Mouse (Mus musculus) olfactory bulb, adult 2 months (tissue): ENCODE results near the gene Dlgap4. TPM values are rescaled to one million over a fixed set of nuclear protein-coding genes. Genes with fewer than 3 reads are reported as not detected.

Experiments
- H3K27ac ChIP-seq: fragments of 200-500 bp; 2 replicates; pipeline ENCODE4 v1.5.1; 2012; ENCODE audit warnings: low read depth, low read length; ENCODE audit not compliant: insufficient read depth
- H3K4me1 ChIP-seq: fragments of 200-500 bp; 2 replicates; pipeline ENCODE4 v1.6.1; 2012; ENCODE audit warnings: low read length; ENCODE audit not compliant: control insufficient read depth, insufficient read depth
- H3K4me3 ChIP-seq: fragments of 200-500 bp; 2 replicates; pipeline ENCODE4 v1.5.1; 2012; ENCODE audit warnings: mild to moderate bottlenecking, low read depth, low read length, moderate library complexity; ENCODE audit not compliant: insufficient read depth
- CTCF ChIP-seq: fragments of 200-500 bp; IDR thresholded peaks from 2 replicates; pipeline ENCODE4 v1.5.1; 2012; ENCODE audit warnings: low read depth, mild to moderate bottlenecking, low read length, moderate library complexity; ENCODE audit not compliant: insufficient read depth
- POLR2A ChIP-seq: fragments of 200-500 bp; IDR thresholded peaks from 2 replicates; pipeline ENCODE4 v1.6.1; 2012; ENCODE audit warnings: mild to moderate bottlenecking, low read depth, low read length, moderate library complexity; ENCODE audit not compliant: insufficient read depth
- WGBS: fragments of 180-500 bp; shearing (Covaris S2); methylation state at CpG from one replicate; pipeline ENCODE4 v1.1.7; 2018; 5-methylcytosine and 5-hydroxymethylcytosine counted together
- polyA plus RNA-seq: library from polyadenylated mRNA; stranded (reverse); fragments of >200 nt; gene quantifications from 2 replicates; pipeline ENCODE4 v1.2.4, GENCODE M21; 2012; ENCODE audit warnings: low replicate concordance; ENCODE audit not compliant: missing spikeins, insufficient read depth, insufficient read length

Dlgap4 gene
- polyA plus RNA-seq, 1 experiment = not detected

GRCm38 (mm10) chr2:156626119-156626518, 12.6 kb downstream of the Dlgap4 start:
- Histone ChIP-seq H3K4me1 (peaks cover 52% of the 10 kb centered on the region), H3K27ac (no peak overlapping the region), H3K4me3 (no peak overlapping the region)
- no peak for TF ChIP-seq POLR2A
- no peak for TF ChIP-seq CTCF
- WGBS = 89% methylated on average over 9 of the region's 9 CpGs

- no peak overlapping the region for H3K27ac ChIP-seq
- 72% methylated on average over 8 of the region's 8 CpGs for WGBS
- no peak for TF ChIP-seq POLR2A
Observed at GRCm38 (mm10) chr2:156626544-156626943, 13.0 kb downstream of the Dlgap4 start.

GRCm38 (mm10) chr2:156627917-156628316, 14.4 kb downstream of the Dlgap4 start:
- Histone ChIP-seq H3K4me3 (no peak overlapping the region), H3K4me1 (peaks cover 37% of the 10 kb centered on the region), H3K27ac (no peak overlapping the region)
- TF ChIP-seq POLR2A (no peak), CTCF (no peak)
- WGBS = 83% methylated on average over 17 of the region's 17 CpGs

More at GRCm38 (mm10) chr2:156626544-156626943, 13.0 kb downstream of the Dlgap4 start:
- Histone ChIP-seq H3K4me1 (peaks cover 47% of the 10 kb centered on the region), H3K4me3 (no peak overlapping the region)

- no peak overlapping the region for H3K27ac ChIP-seq
- H3K4me1 ChIP-seq = peaks cover 23% of the 10 kb centered on the region
- WGBS = 67% methylated on average over 1 of the region's 1 CpGs
- TF ChIP-seq POLR2A (no peak), CTCF (no peak)
- no peak overlapping the region for H3K4me3 ChIP-seq
Observed at GRCm38 (mm10) chr2:156630288-156630687, 16.8 kb downstream of the Dlgap4 start.

GRCm38 (mm10) chr2:156632721-156633120, 19.2 kb downstream of the Dlgap4 start:
- Histone ChIP-seq H3K4me1 (peaks cover 8% of the 10 kb centered on the region), H3K4me3 (no peak overlapping the region), H3K27ac (no peak overlapping the region)
- TF ChIP-seq CTCF (no peak), POLR2A (no peak)
- 77% methylated on average over 9 of the region's 9 CpGs for WGBS

- H3K27ac ChIP-seq = no peak overlapping the region
- 72% methylated on average over 9 of the region's 9 CpGs for WGBS
Observed at GRCm38 (mm10) chr2:156635091-156635490, 21.6 kb downstream of the Dlgap4 start.

GRCm38 (mm10) chr2:156641141-156641540, 27.6 kb downstream of the Dlgap4 start:
- TF ChIP-seq CTCF = no peak
- TF ChIP-seq POLR2A = no peak
- no peak overlapping the region for H3K4me3 ChIP-seq
- 48% methylated on average over 2 of the region's 2 CpGs for WGBS
- H3K27ac ChIP-seq = no peak overlapping the region
- H3K4me1 ChIP-seq = peaks cover 48% of the 10 kb centered on the region

More at GRCm38 (mm10) chr2:156635091-156635490, 21.6 kb downstream of the Dlgap4 start:
- TF ChIP-seq POLR2A = no peak
- TF ChIP-seq CTCF = no peak
- Histone ChIP-seq H3K4me3 (no peak overlapping the region), H3K4me1 (peaks cover 14% of the 10 kb centered on the region)

GRCm38 (mm10) chr2:156642931-156643330, 29.4 kb downstream of the Dlgap4 start:
- peaks cover 60% of the 10 kb centered on the region for H3K4me1 ChIP-seq
- H3K4me3 ChIP-seq = no peak overlapping the region
- H3K27ac ChIP-seq = no peak overlapping the region
- 45% methylated on average over 4 of the region's 4 CpGs for WGBS
- TF ChIP-seq POLR2A (no peak), CTCF (no peak)

- Histone ChIP-seq H3K4me3 (no peak overlapping the region), H3K27ac (no peak overlapping the region), H3K4me1 (peaks cover 65% of the 10 kb centered on the region)
- no peak for TF ChIP-seq CTCF
- no peak for TF ChIP-seq POLR2A
- WGBS = 71% methylated on average over 3 of the region's 3 CpGs
Observed at GRCm38 (mm10) chr2:156643406-156643805, 29.9 kb downstream of the Dlgap4 start.

- Histone ChIP-seq H3K4me3 (no peak overlapping the region), H3K4me1 (peaks cover 75% of the 10 kb centered on the region), H3K27ac (0 out of 2 replicates have a peak overlapping the region, but pooled peaks have one; percentile 4)
- TF ChIP-seq CTCF = no peak
- no peak for TF ChIP-seq POLR2A
- 28% methylated on average over 6 of the region's 6 CpGs for WGBS
Observed at GRCm38 (mm10) chr2:156645145-156645544, 31.6 kb downstream of the Dlgap4 start.
